Mouse (Mus musculus) embryonic facial prominence, embryonic 15.5 days (tissue): ENCODE results near the gene Rbm38. TPM values are rescaled to one million over a fixed set of nuclear protein-coding genes. Genes with fewer than 3 reads are reported as not detected.

Experiments
- ATAC-seq: fragments of 200-750 bp; cut with Nextera tagmentation; 2 replicates; pipeline ENCODE4 v1.8.0; 2017; ENCODE audit warnings: low read depth, moderate TSS enrichment; ENCODE audit not compliant: insufficient number of reproducible peaks, low FRiP score, low TSS enrichment
- H3K27ac ChIP-seq: fragments of 300-500 bp; sonication (generic); replicated peaks from 2 replicates; pipeline ENCODE4 v1.5.1; 2015; ENCODE audit warnings: mild to moderate bottlenecking, inconsistent platforms
- H3K27me3 ChIP-seq: fragments of 300-500 bp; sonication (generic); 2 replicates; pipeline ENCODE4 v1.6.1; 2015; ENCODE audit warnings: inconsistent platforms
- H3K36me3 ChIP-seq: fragments of 300-500 bp; sonication (generic); 2 replicates; pipeline ENCODE4 v1.6.1; 2015; ENCODE audit warnings: mild to moderate bottlenecking, inconsistent platforms
- H3K4me1 ChIP-seq: fragments of 300-500 bp; sonication (generic); 2 replicates; pipeline ENCODE4 v1.6.1; 2015; ENCODE audit warnings: inconsistent platforms
- H3K4me2 ChIP-seq: fragments of 300-500 bp; sonication (generic); replicated peaks from 2 replicates; pipeline ENCODE4 v1.6.1; 2015; ENCODE audit warnings: mild to moderate bottlenecking, inconsistent platforms
- H3K4me3 ChIP-seq: fragments of 300-500 bp; sonication (generic); replicated peaks from 2 replicates; pipeline ENCODE4 v1.5.1; 2015; ENCODE audit warnings: mild to moderate bottlenecking, inconsistent platforms
- H3K9ac ChIP-seq: fragments of 300-500 bp; sonication (generic); 2 replicates; pipeline ENCODE4 v1.6.1; 2015; ENCODE audit warnings: inconsistent platforms
- H3K9me3 ChIP-seq: fragments of 300-500 bp; sonication (generic); replicated peaks from 2 replicates; pipeline ENCODE4 v1.6.1; 2016; ENCODE audit warnings: inconsistent platforms
- WGBS: fragments of 180-500 bp; shearing (Covaris S2); methylation state at CpG from one replicate; pipeline ENCODE4 v1.1.7; 2015; 5-methylcytosine and 5-hydroxymethylcytosine counted together
- polyA plus RNA-seq: library from polyadenylated mRNA; unstranded; fragments of >200 nt; fragmentation: Nextera tagmentation; extraction: Ambion mirVana; gene quantifications from 2 replicates; pipeline ENCODE4 v1.2.1, GENCODE M21; 2015

The Rbm38 gene
- 27.5 and 28.3 TPM in 2 replicates for polyA plus RNA-seq

GRCm38 (mm10) chr2:173020430-173020829 lies at the start of gene Rbm38:
Gene Rbm38 (plus strand): TSS chr2:173020498.
- WGBS, result 37% methylated on average over 11 of the region's 11 CpGs

GRCm38 (mm10) chr2:172971865-172972264 lies 48.4 kb upstream of the Rbm38 start:
- Histone ChIP-seq H3K27me3 (no peaks in the 10 kb centered on the region), H3K36me3 (no peaks in the 10 kb centered on the region), H3K27ac (no peak overlapping the region), H3K9me3 (no peaks in the 10 kb centered on the region), H3K4me2 (no peak overlapping the region), H3K9ac (no peak overlapping the region), H3K4me1 (peaks cover 16% of the 10 kb centered on the region), H3K4me3 (no peak overlapping the region)
- no peak for ATAC-seq
- WGBS, result 74% methylated on average over 2 of the region's 2 CpGs

More at GRCm38 (mm10) chr2:173020430-173020829, at the start of gene Rbm38:
- peak within 1 kb of the TSS; percentile 23; the same call in 1 of the 2 replicates for H3K9ac ChIP-seq
- peak within 1 kb of the TSS; percentile 84 for H3K4me3 ChIP-seq
- no peak for ATAC-seq
- peak within 1 kb of the TSS; percentile 91 for H3K4me2 ChIP-seq
- H3K27ac ChIP-seq, result no peak within 1 kb of the TSS
- H3K4me1 ChIP-seq, result peaks cover 51% of the 10 kb centered on the region
- H3K9me3 ChIP-seq, result no peaks in the 10 kb centered on the region
- peaks cover 7% of the 10 kb centered on the region; the same call in 1 of the 2 replicates for H3K27me3 ChIP-seq
- peaks cover 11% of the 10 kb centered on the region; the same call in 1 of the 2 replicates for H3K36me3 ChIP-seq

- H3K27me3 ChIP-seq, result no peaks in the 10 kb centered on the region
- H3K36me3 ChIP-seq, result no peaks in the 10 kb centered on the region
- H3K4me1 ChIP-seq, result peaks cover 27% of the 10 kb centered on the region
- H3K9ac ChIP-seq, result no peak overlapping the region
- H3K4me3 ChIP-seq, result no peak overlapping the region
- H3K27ac ChIP-seq, result no peak overlapping the region
- no peak overlapping the region for H3K4me2 ChIP-seq
- 20% methylated on average over 7 of the region's 7 CpGs for WGBS
- no peak for ATAC-seq
- no peaks in the 10 kb centered on the region for H3K9me3 ChIP-seq
Observed at GRCm38 (mm10) chr2:172973806-172974565, 46.3 kb upstream of the Rbm38 start.

GRCm38 (mm10) chr2:172974701-172975100 lies 45.6 kb upstream of the Rbm38 start:
- Histone ChIP-seq H3K27me3 (no peaks in the 10 kb centered on the region), H3K36me3 (no peaks in the 10 kb centered on the region), H3K27ac (no peak overlapping the region), H3K4me1 (peaks cover 27% of the 10 kb centered on the region), H3K4me3 (no peak overlapping the region), H3K9me3 (no peaks in the 10 kb centered on the region), H3K4me2 (no peak overlapping the region), H3K9ac (no peak overlapping the region)
- WGBS, result 25% methylated on average over 7 of the region's 7 CpGs
- ATAC-seq, result no peak

GRCm38 (mm10) chr2:172975159-172975558 lies 45.1 kb upstream of the Rbm38 start:
- WGBS, result 78% methylated on average over 6 of the region's 6 CpGs
- no peaks in the 10 kb centered on the region for H3K36me3 ChIP-seq
- no peak for ATAC-seq
- no peak overlapping the region for H3K4me2 ChIP-seq
- no peak overlapping the region for H3K27ac ChIP-seq
- H3K9ac ChIP-seq, result no peak overlapping the region
- no peak overlapping the region for H3K4me3 ChIP-seq
- no peaks in the 10 kb centered on the region for H3K9me3 ChIP-seq
- peaks cover 27% of the 10 kb centered on the region for H3K4me1 ChIP-seq
- H3K27me3 ChIP-seq, result no peaks in the 10 kb centered on the region

- Histone ChIP-seq H3K4me2 (peak overlapping the region; percentile 40), H3K36me3 (no peaks in the 10 kb centered on the region), H3K9ac (no peak overlapping the region), H3K4me3 (no peak overlapping the region), H3K9me3 (no peaks in the 10 kb centered on the region), H3K27ac (peak overlapping the region; percentile 71), H3K4me1 (peaks cover 27% of the 10 kb centered on the region), H3K27me3 (no peaks in the 10 kb centered on the region)
- no peak for ATAC-seq
- WGBS, result 29% methylated on average over 7 of the region's 7 CpGs
Observed at GRCm38 (mm10) chr2:172976661-172977238, 43.5 kb upstream of the Rbm38 start.

- Histone ChIP-seq H3K27me3 (no peaks in the 10 kb centered on the region), H3K27ac (peak within 1 kb of the TSS; percentile 71), H3K36me3 (no peaks in the 10 kb centered on the region), H3K4me1 (peaks cover 27% of the 10 kb centered on the region), H3K4me3 (peak within 1 kb of the TSS; percentile 8; the same call in 1 of the 2 replicates), H3K9ac (no peak within 1 kb of the TSS), H3K4me2 (peak within 1 kb of the TSS; percentile 40), H3K9me3 (no peaks in the 10 kb centered on the region)
- 14% methylated on average over 14 of the region's 14 CpGs for WGBS
- ATAC-seq, result 0 out of 2 replicates have a peak, but pooled peaks have one; percentile 36
Observed at GRCm38 (mm10) chr2:172977409-172978130, 42.7 kb upstream of the Rbm38 start, which contains the start of gene Spo11. Gene Spo11 (plus strand): TSS chr2:172977700.

- Histone ChIP-seq H3K36me3 (no peaks in the 10 kb centered on the region), H3K27me3 (no peaks in the 10 kb centered on the region), H3K4me3 (peak overlapping the region; percentile 8; the same call in 1 of the 2 replicates), H3K9me3 (no peaks in the 10 kb centered on the region), H3K4me1 (peaks cover 27% of the 10 kb centered on the region), H3K9ac (no peak overlapping the region), H3K4me2 (peak overlapping the region; percentile 40), H3K27ac (peak overlapping the region; percentile 71)
- no peak for ATAC-seq
- 42% methylated on average over 4 of the region's 4 CpGs for WGBS
Observed at GRCm38 (mm10) chr2:172978131-172978633, 42.1 kb upstream of the Rbm38 start.

- Histone ChIP-seq H3K27ac (no peak overlapping the region), H3K36me3 (no peaks in the 10 kb centered on the region), H3K4me2 (no peak overlapping the region), H3K27me3 (no peaks in the 10 kb centered on the region), H3K4me3 (no peak overlapping the region), H3K9me3 (no peaks in the 10 kb centered on the region), H3K9ac (no peak overlapping the region), H3K4me1 (peaks cover 19% of the 10 kb centered on the region)
- WGBS, result 94% methylated on average over 43 of the region's 43 CpGs
- no peak for ATAC-seq
Observed at GRCm38 (mm10) chr2:172979666-172980345, 40.5 kb upstream of the Rbm38 start.

GRCm38 (mm10) chr2:172982776-172983561 lies 37.3 kb upstream of the Rbm38 start:
- Histone ChIP-seq H3K4me2 (no peak overlapping the region), H3K4me1 (peaks cover under 1% of the 10 kb centered on the region), H3K27ac (no peak overlapping the region), H3K4me3 (no peak overlapping the region), H3K27me3 (no peaks in the 10 kb centered on the region), H3K9ac (no peak overlapping the region), H3K36me3 (no peaks in the 10 kb centered on the region), H3K9me3 (no peaks in the 10 kb centered on the region)
- ATAC-seq, result no peak
- 73% methylated on average over 9 of the region's 9 CpGs for WGBS
